Mouse (Mus musculus): ENCODE results near the gene Ofd1. TPM values are rescaled to one million over a fixed set of nuclear protein-coding genes. Genes with fewer than 3 reads are reported as not detected.

Ofd1 gene
- 5.5 and 6.2 TPM in 2 replicates for polyA plus RNA-seq (2015; fragmentation: Nextera tagmentation; extraction: Ambion mirVana)

GRCm38 (mm10) chrX:166440616-166441063 lies at the start of gene Ofd1:
Gene Ofd1 (minus strand): TSS chrX:166440704.

GRCm38 (mm10) chrX:166479365-166479983 lies 39.0 kb upstream of the Ofd1 start, which contains the start of gene Rab9:
Gene Rab9 (minus strand): TSS chrX:166479867.

GRCm38 (mm10) chrX:166440036-166440615 lies 378 bp downstream of the Ofd1 start, which contains the start of gene Trappc2:
Gene Trappc2 (plus strand): TSS chrX:166440574.

Other genes starting within 250 kb of the Ofd1 start
- gene Gpm6b, start 201.8 kb downstream of the Ofd1 start, polyA plus RNA-seq (2015; fragmentation: Nextera tagmentation; extraction: Ambion mirVana) = 358 and 365 TPM in 2 replicates
- gene Trappc2, start 130 bp downstream of the Ofd1 start, polyA plus RNA-seq (2015; fragmentation: Nextera tagmentation; extraction: Ambion mirVana) = 87.7 and 100 TPM in 2 replicates
- gene Rab9, start 39.2 kb upstream of the Ofd1 start, polyA plus RNA-seq (2015; fragmentation: Nextera tagmentation; extraction: Ambion mirVana) = 65.5 and 74.4 TPM in 2 replicates
- 2.8 and 3.3 TPM in 2 replicates for gene Tceanc, start 77.9 kb upstream of the Ofd1 start, polyA plus RNA-seq (2015; fragmentation: Nextera tagmentation; extraction: Ambion mirVana)
- gene Egfl6, start 145.0 kb upstream of the Ofd1 start, polyA plus RNA-seq (2015; fragmentation: Nextera tagmentation; extraction: Ambion mirVana) = 6.8 and 9.0 TPM in 2 replicates